Mouse (Mus musculus) embryonic facial prominence, embryonic 14.5 days (tissue): ENCODE results near the gene Arhgef9. TPM values are rescaled to one million over a fixed set of nuclear protein-coding genes. Genes with fewer than 3 reads are reported as not detected.

Source experiments
- ATAC-seq: fragments of 200-750 bp; cut with Nextera tagmentation; 2 replicates; pipeline ENCODE4 v1.8.0; 2017; ENCODE audit warnings: low read depth, moderate number of reproducible peaks, moderate TSS enrichment
- DNase-seq: peaks from one replicate; pipeline ENCODE4 v3.0.0-alpha.2; 2015; ENCODE audit warnings: low spot score
- H3K27ac ChIP-seq: fragments of 300-500 bp; sonication (generic); replicated peaks from 2 replicates; pipeline ENCODE4 v1.5.1; 2014; ENCODE audit warnings: low read depth, mild to moderate bottlenecking, low read length, moderate library complexity
- H3K27me3 ChIP-seq: fragments of 300-500 bp; sonication (generic); replicated peaks from 2 replicates; pipeline ENCODE4 v1.6.1; 2014; ENCODE audit warnings: low read length; ENCODE audit not compliant: control insufficient read depth, insufficient read depth
- H3K36me3 ChIP-seq: fragments of 300-500 bp; sonication (generic); 2 replicates; pipeline ENCODE4 v1.6.1; 2014; ENCODE audit warnings: low read length, mixed read lengths; ENCODE audit not compliant: control insufficient read depth, insufficient read depth
- H3K4me1 ChIP-seq: fragments of 300-500 bp; sonication (generic); 2 replicates; pipeline ENCODE4 v1.6.1; 2014; ENCODE audit warnings: antibody characterized with exemption, low read length; ENCODE audit not compliant: control insufficient read depth, insufficient read depth
- H3K4me2 ChIP-seq: fragments of 300-500 bp; sonication (generic); 2 replicates; pipeline ENCODE4 v1.6.1; 2014; ENCODE audit warnings: low read depth, mild to moderate bottlenecking, low read length, moderate library complexity, mixed read lengths
- H3K4me3 ChIP-seq: fragments of 300-500 bp; sonication (generic); 2 replicates; pipeline ENCODE4 v1.5.1; 2014; ENCODE audit warnings: low read depth, mild to moderate bottlenecking, low read length
- H3K9ac ChIP-seq: fragments of 300-500 bp; sonication (generic); 2 replicates; pipeline ENCODE4 v1.6.1; 2014; ENCODE audit warnings: low read depth, mild to moderate bottlenecking, low read length, moderate library complexity, mixed read lengths
- H3K9me3 ChIP-seq: fragments of 300-500 bp; sonication (generic); 2 replicates; pipeline ENCODE4 v1.6.1; 2016; ENCODE audit warnings: low read length; ENCODE audit not compliant: control insufficient read depth
- WGBS: fragments of 180-500 bp; shearing (Covaris S2); extraction: QIAGEN DNeasy Blood & Tissue Kit; methylation state at CpG from one replicate; pipeline ENCODE4 v1.1.7; 2014; 5-methylcytosine and 5-hydroxymethylcytosine counted together
- polyA plus RNA-seq: library from polyadenylated mRNA; unstranded; fragments of >200 nt; fragmentation: Nextera tagmentation; extraction: Ambion mirVana; gene quantifications from 2 replicates; pipeline ENCODE4 v1.2.1, GENCODE M21; 2014

The Arhgef9 gene
- polyA plus RNA-seq, result 14.4 and 15.7 TPM in 2 replicates

DNA sequence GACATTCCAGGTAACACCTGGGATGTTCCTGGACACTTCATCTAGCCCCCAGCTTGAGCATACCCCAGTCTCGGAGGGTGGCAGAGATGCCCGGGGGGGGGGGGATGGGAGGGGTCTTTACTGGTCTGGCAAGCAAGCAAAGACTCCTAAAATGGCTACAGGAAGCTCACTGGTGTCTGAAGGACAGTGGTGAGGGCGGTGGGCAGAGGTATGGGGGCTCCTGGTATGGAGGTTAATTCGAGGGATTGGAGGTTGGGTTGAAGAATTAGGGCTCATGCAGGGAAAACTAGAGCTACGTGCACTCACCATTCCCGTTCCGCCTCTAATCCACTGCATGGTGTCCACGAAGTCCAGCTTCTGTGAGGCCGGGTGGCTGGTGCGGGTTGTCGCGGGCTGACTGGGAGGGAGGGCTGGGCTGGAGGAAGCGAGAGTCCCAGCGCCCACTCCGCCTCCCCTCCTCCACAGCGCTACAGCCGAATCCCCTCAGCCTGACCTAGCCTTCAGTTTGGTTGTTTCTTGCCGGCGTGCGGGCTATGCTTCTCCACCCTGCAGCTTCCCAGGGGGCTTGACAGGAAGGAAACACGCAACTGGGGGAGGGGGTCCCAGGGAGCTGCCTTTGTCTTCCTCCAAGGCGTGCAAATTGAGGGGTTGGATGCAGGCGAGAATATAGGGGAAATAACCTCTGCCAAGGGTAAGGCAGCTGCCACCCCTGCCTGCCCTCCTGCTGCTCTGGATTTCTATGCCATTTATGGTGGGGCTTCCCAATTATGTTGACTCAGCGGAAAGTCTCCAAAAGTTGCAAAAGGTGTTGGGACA lies at the start of gene Arhgef9:
TSS of gene Arhgef9 (minus strand) at position 753 of the 816 bp plus-strand sequence.
- peak within 1 kb of the TSS; percentile 24 for H3K27ac ChIP-seq
- peak within 1 kb of the TSS; percentile 58 for H3K4me2 ChIP-seq
- no peaks in the 10 kb centered on the region for H3K36me3 ChIP-seq
- no peaks in the 10 kb centered on the region for H3K9me3 ChIP-seq
- no peaks in the 10 kb centered on the region for H3K4me1 ChIP-seq
- ATAC-seq (peak; percentile 67; the same call in 1 of the 2 replicates), DNase-seq (peak; percentile 22)
- H3K4me3 ChIP-seq, result peak within 1 kb of the TSS; percentile 37
- H3K9ac ChIP-seq, result peak within 1 kb of the TSS; percentile 56
- WGBS, result 24% methylated on average over 16 of the region's 24 CpGs
- H3K27me3 ChIP-seq, result no peaks in the 10 kb centered on the region

DNA sequence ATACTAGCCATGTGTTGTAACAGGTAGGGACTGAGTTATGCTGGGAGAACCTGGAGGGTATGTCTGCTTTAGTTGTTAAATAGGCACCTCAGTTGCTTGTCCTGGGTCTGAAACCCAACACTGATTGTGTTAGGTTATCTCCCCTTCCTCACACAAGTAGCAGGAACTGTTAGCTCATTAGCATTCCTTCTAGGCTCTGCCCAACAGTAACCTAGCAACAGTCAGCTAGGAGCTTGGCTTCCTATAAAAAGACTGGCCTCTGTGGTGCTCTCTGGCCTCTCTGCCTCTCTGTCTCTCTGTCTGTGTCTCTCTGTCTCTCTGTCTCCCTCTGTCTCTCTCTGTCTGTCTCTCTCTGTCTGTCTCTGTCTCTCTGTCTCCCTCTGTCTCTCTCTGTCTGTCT lies 42.2 kb upstream of the Arhgef9 start:
- no peak overlapping the region for H3K4me3 ChIP-seq
- ATAC-seq, result no peak
- peak; percentile 0 for DNase-seq

DNA sequence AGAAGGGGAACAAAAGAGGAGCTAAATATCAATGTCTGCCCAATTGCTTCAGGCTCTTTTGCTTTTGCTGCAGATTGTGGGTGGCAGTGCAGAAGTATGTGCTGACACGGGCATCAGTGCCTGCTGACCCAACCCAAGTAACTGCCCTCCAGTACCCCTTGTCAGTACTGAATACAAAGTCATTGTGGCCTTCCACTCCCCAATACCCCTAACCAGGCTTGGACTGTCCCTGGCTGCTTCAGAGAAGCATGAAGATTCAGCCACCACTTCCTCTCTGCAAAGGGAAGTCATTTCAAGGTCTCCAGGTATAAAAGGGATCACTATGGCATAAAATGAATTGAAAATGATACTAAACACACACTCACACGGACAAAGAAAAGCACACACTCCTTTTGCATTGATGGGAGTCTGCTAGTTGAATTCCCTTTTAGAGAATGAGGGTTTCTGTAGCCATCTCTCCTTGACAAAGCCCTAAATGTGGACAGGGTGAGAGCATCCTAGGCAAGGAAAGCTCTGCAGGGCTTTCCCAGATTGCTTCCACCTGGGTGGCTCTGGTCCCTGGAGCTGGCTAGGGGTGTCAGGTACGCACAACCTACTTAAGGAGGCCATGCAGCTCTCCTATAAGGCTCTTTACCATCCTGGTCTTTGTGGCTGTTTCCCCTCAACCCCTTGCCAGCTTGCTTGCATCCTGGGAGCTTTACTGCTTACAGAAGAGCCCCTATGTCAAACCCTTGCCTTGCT lies 1.1 kb downstream of the Arhgef9 start:
- Histone ChIP-seq H3K4me2 (peak overlapping the region; percentile 58), H3K4me1 (no peaks in the 10 kb centered on the region), H3K4me3 (peak overlapping the region; percentile 37), H3K27me3 (no peaks in the 10 kb centered on the region), H3K27ac (peak overlapping the region; percentile 24; the same call in 1 of the 2 replicates), H3K9me3 (no peaks in the 10 kb centered on the region), H3K36me3 (no peaks in the 10 kb centered on the region), H3K9ac (peak overlapping the region; percentile 56)
- DNase-seq, result no peak
- no peak for ATAC-seq
- WGBS, result 45% methylated on average over 3 of the region's 3 CpGs

More for the DNA sequence above, 42.2 kb upstream of the Arhgef9 start:
- Histone ChIP-seq H3K27ac (no peak overlapping the region), H3K9ac (no peak overlapping the region), H3K27me3 (no peaks in the 10 kb centered on the region), H3K4me1 (no peaks in the 10 kb centered on the region), H3K4me2 (no peak overlapping the region), H3K36me3 (no peaks in the 10 kb centered on the region), H3K9me3 (no peaks in the 10 kb centered on the region)

DNA sequence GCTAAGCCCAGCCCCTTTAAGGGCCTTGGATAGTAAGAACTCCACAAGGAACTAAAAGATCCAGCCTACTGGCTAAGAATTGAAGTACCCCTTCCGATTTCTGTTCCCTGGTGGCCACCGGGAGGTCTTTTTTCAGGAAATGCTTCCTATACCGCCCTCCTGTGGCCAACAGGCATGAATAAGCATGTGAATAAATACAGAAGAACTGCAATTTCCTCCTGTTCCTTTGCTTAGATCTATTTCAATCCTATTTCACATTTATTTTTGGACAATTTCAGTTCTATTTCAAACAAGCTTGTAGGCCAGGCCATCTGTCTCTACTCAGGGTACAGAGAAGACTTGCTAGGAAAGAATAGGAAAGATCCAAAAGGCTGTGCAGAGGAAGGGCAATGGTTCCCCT lies 20.7 kb downstream of the Arhgef9 start:
- Histone ChIP-seq H3K4me1 (no peaks in the 10 kb centered on the region), H3K27ac (no peak overlapping the region), H3K4me3 (no peak overlapping the region), H3K27me3 (no peaks in the 10 kb centered on the region), H3K4me2 (no peak overlapping the region), H3K9ac (no peak overlapping the region), H3K9me3 (no peaks in the 10 kb centered on the region), H3K36me3 (no peaks in the 10 kb centered on the region)
- WGBS, result 29% methylated on average over 3 of the region's 3 CpGs
- DNase-seq (peak; percentile 24), ATAC-seq (no peak)

DNA sequence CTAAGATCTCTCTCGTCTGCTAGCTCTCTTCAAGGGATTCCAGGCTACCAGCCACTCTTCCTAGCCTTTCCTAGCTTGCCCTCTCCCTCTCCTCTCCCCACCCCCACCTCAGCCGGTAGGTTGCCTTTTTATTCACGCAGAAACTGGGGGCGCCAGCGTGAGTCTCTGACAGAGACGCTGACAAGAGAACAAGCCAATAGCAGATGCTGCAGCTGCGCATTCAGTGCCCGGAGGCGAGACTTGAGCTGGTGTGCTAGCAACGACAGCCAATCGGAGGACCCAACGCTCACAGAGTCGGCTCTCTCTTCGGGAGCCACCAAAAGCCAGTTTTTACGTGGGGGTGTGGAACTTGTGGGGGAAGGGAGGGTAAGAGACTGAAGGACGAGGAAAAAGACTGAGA lies 30.3 kb downstream of the Arhgef9 start:
- Histone ChIP-seq H3K36me3 (no peaks in the 10 kb centered on the region), H3K4me2 (peak overlapping the region; percentile 66), H3K27me3 (peaks cover 4% of the 10 kb centered on the region; the same call in 1 of the 2 replicates), H3K9me3 (no peaks in the 10 kb centered on the region), H3K4me1 (no peaks in the 10 kb centered on the region), H3K27ac (peak overlapping the region; percentile 90), H3K9ac (peak overlapping the region; percentile 68), H3K4me3 (peak overlapping the region; percentile 48)
- DNase-seq, result peak; percentile 98
- peak; percentile 100 for ATAC-seq
- 15% methylated on average over 16 of the region's 16 CpGs for WGBS

DNA sequence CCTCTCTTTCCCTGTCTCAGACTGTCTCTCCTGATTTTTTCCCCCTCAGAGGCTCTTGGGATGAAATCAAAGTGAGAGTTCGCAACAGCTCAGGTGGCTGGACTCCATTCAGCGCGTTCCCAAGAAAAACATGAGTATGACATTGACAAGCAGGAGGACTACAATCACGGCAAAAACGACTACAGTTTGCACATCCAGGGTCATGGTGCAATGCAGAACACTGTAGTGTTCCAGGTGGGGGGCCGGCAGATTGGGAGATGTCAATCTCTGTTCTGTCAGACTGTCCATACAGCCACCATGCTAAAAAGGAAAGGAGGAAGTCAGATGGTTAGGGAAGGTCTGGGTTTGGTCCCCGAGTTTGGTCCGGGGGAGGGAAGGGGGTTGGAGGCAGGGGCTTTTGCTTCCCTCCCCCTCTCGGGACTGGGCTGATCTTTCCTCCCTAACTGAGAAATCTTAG lies 31.0 kb downstream of the Arhgef9 start:
- H3K36me3 ChIP-seq, result no peaks in the 10 kb centered on the region
- H3K27me3 ChIP-seq, result peaks cover 4% of the 10 kb centered on the region; the same call in 1 of the 2 replicates
- peak overlapping the region; percentile 68 for H3K9ac ChIP-seq
- H3K4me2 ChIP-seq, result peak overlapping the region; percentile 66
- peak overlapping the region; percentile 48 for H3K4me3 ChIP-seq
- no peaks in the 10 kb centered on the region for H3K9me3 ChIP-seq
- DNase-seq (no peak), ATAC-seq (no peak; the same call in 1 of the 2 replicates)
- peak overlapping the region; percentile 90 for H3K27ac ChIP-seq
- H3K4me1 ChIP-seq, result no peaks in the 10 kb centered on the region
- 23% methylated on average over 9 of the region's 9 CpGs for WGBS

DNA sequence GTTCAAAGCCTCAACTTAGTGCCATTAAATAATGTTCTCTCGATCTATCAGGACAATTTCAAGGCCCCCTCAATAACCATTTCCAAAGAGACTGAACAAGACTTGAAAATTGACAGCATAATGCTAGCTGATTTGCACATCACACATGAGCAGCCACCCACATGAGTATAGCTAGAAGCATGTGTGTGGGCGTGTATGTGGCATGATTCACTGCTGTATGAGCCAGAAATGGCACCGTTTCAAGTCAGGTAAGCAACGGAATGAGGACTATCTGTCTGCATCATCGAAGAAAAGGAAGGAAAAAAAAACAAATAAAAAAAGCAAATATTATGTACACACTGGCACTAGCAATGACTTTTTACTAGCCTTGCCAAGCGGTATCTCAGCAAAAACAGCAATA lies 32.5 kb downstream of the Arhgef9 start:
- H3K4me1 ChIP-seq, result no peaks in the 10 kb centered on the region
- WGBS, result 72% methylated on average over 6 of the region's 6 CpGs
- no peaks in the 10 kb centered on the region for H3K9me3 ChIP-seq
- H3K27ac ChIP-seq, result no peak overlapping the region
- no peak overlapping the region for H3K4me3 ChIP-seq
- no peaks in the 10 kb centered on the region for H3K36me3 ChIP-seq
- peak overlapping the region; percentile 66 for H3K4me2 ChIP-seq
- ATAC-seq (no peak), DNase-seq (no peak)
- H3K9ac ChIP-seq, result no peak overlapping the region
- peaks cover 4% of the 10 kb centered on the region; the same call in 1 of the 2 replicates for H3K27me3 ChIP-seq

DNA sequence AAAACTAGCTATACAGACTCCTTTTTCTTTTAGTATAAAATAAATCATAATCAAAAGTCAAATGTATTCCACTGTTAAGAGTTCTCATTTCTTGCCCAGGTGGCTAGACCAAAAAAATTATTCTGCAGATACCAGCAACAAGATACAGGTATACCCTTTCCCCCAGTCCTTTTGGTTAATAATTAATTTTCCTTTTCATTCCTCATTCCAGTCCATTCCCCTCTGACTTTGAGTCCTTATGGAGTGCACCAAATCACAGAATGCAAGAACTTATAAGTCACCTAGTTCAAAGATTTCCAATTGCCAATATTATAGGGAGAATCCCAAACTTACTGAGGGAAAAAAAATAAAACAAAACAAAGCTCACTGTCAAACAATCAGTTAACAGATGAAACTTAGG lies 33.2 kb downstream of the Arhgef9 start:
- Histone ChIP-seq H3K4me1 (no peaks in the 10 kb centered on the region), H3K4me2 (peak overlapping the region; percentile 66; the same call in 1 of the 2 replicates), H3K4me3 (no peak overlapping the region), H3K27ac (no peak overlapping the region), H3K9me3 (no peaks in the 10 kb centered on the region), H3K9ac (no peak overlapping the region), H3K27me3 (peaks cover 4% of the 10 kb centered on the region; the same call in 1 of the 2 replicates), H3K36me3 (no peaks in the 10 kb centered on the region)
- DNase-seq (no peak), ATAC-seq (no peak)
